Mouse (Mus musculus): ENCODE data around the gene Zswim7. TPM values are rescaled to one million over a fixed set of nuclear protein-coding genes. Genes with fewer than 3 reads are reported as not detected.
A peak's percentile ranks its signal among the peaks of the same experiment; 100 is the strongest.

Gene Zswim7
- total and polyA plus RNA-seq, 2 experiments from 2014 or later, result 9.3 to 27.8 TPM

DNA sequence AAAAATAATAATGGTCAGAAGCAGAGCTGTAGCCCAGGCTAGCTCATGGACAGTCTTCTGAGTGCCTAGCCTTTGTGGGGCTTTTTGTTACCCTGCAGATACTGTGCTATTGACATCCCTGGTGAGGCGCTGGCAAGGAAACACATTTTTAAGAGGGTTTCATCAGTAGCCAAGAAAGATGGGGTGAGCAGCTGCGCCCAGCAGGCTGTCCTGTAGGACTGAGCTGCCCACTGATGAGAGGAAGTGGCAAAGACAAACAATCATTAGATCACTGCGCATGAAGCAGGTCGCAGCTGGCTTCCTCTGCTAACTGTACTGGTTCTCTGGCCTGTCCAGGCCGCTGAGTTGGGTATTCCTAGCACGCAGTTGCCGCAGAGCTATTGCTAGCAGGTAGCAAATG, 17.6 kb downstream of the Zswim7 start:
- WGBS, result 50% methylated on average over 7 of the region's 7 CpGs
- TF ChIP-seq CTCF (IDR thresholded peaks at IDR 0.05; ENCODE audit: low read depth), result no peak
- Histone ChIP-seq H3K4me3 (ENCODE audit: low read length) (no peak overlapping the region), H3K9ac (replicated peaks; ENCODE audit: low read length) (no peak overlapping the region), H3K36me3 (ENCODE audit: insufficient read depth, low read length) (no peaks in the 10 kb centered on the region), H3K27ac (0 out of 2 replicates have a peak overlapping the region, but pooled peaks have one; percentile 15), H3K4me1 (ENCODE audit: insufficient read depth, low read length) (no peaks in the 10 kb centered on the region), H3K9me3 (ENCODE audit: low read length) (no peaks in the 10 kb centered on the region), H3K4me2 (ENCODE audit: low read depth, low read length) (no peak overlapping the region), H3K27me3 (ENCODE audit: insufficient read depth, low read length) (no peaks in the 10 kb centered on the region)
- peak; percentile 68 for DNase-seq (ENCODE audit: low spot score)
- peak; percentile 66 for ATAC-seq

GRCm38 (mm10) chr11:62259214-62259613, 22.0 kb downstream of the Zswim7 start:
- Histone ChIP-seq H3K4me2 (ENCODE audit: low read depth, low read length) (no peak overlapping the region), H3K4me1 (ENCODE audit: insufficient read depth, low read length) (no peaks in the 10 kb centered on the region), H3K4me3 (ENCODE audit: low read length) (no peak overlapping the region), H3K27me3 (ENCODE audit: insufficient read depth, low read length) (no peaks in the 10 kb centered on the region), H3K9me3 (ENCODE audit: low read length) (no peaks in the 10 kb centered on the region), H3K9ac (replicated peaks; ENCODE audit: low read length) (no peak overlapping the region), H3K27ac (no peak overlapping the region), H3K36me3 (ENCODE audit: insufficient read depth, low read length) (no peaks in the 10 kb centered on the region)
- WGBS, result 61% methylated on average over 5 of the region's 5 CpGs
- TF ChIP-seq CTCF (IDR thresholded peaks at IDR 0.05; ENCODE audit: low read depth), result no peak
- no peak for DNase-seq (ENCODE audit: low spot score)
- ATAC-seq, result no peak

DNA sequence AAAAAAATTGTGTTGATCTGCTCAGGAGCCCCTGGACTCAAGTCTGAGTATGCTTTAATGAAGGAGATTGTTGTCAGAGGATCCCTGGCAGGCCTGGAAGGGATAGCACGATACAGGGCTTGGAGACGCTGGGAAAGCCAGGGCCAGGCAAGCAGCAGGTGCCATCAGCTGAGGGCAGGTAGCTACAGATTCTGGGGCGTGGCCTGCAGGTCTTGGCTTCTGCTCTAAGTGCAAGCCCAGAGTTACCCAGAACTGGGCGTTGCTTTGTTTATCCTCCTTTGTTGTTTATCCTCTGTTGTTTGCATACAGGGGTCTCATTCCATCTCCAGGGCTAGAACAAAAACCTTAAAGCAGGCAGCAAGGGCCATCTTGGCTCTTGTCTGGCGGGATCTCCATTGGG, 27.8 kb downstream of the Zswim7 start:
- no peaks in the 10 kb centered on the region for H3K9me3 ChIP-seq (ENCODE audit: low read length)
- WGBS, result 78% methylated on average over 5 of the region's 5 CpGs
- no peak overlapping the region for H3K4me3 ChIP-seq (ENCODE audit: low read length)
- H3K9ac ChIP-seq (replicated peaks; ENCODE audit: low read length), result no peak overlapping the region
- peaks cover 4% of the 10 kb centered on the region; the same call in 1 of the 2 replicates for H3K4me1 ChIP-seq (ENCODE audit: insufficient read depth, low read length)
- no peaks in the 10 kb centered on the region for H3K36me3 ChIP-seq (ENCODE audit: insufficient read depth, low read length)
- no peak overlapping the region for H3K27ac ChIP-seq
- H3K27me3 ChIP-seq (ENCODE audit: insufficient read depth, low read length), result no peaks in the 10 kb centered on the region
- no peak for ATAC-seq
- DNase-seq (ENCODE audit: low spot score), result no peak
- TF ChIP-seq CTCF (IDR thresholded peaks at IDR 0.05; ENCODE audit: low read depth), result no peak
- no peak overlapping the region for H3K4me2 ChIP-seq (ENCODE audit: low read depth, low read length)

GRCm38 (mm10) chr11:62251047-62251446, 30.1 kb downstream of the Zswim7 start:
- no peak for ATAC-seq
- H3K4me1 ChIP-seq (ENCODE audit: insufficient read depth, low read length), result peaks cover 4% of the 10 kb centered on the region; the same call in 1 of the 2 replicates
- H3K4me3 ChIP-seq (ENCODE audit: low read length), result 0 out of 2 replicates have a peak overlapping the region, but pooled peaks have one; percentile 2
- H3K27ac ChIP-seq, result no peak overlapping the region
- no peaks in the 10 kb centered on the region for H3K27me3 ChIP-seq (ENCODE audit: insufficient read depth, low read length)
- no peak overlapping the region for H3K9ac ChIP-seq (replicated peaks; ENCODE audit: low read length)
- H3K9me3 ChIP-seq (ENCODE audit: low read length), result no peaks in the 10 kb centered on the region
- no peak for DNase-seq (ENCODE audit: low spot score)
- no peaks in the 10 kb centered on the region for H3K36me3 ChIP-seq (ENCODE audit: insufficient read depth, low read length)
- 76% methylated on average over 11 of the region's 11 CpGs for WGBS
- H3K4me2 ChIP-seq (ENCODE audit: low read depth, low read length), result peak overlapping the region; percentile 100; the same call in 1 of the 2 replicates
- no peak for TF ChIP-seq CTCF (IDR thresholded peaks at IDR 0.05; ENCODE audit: low read depth)

DNA sequence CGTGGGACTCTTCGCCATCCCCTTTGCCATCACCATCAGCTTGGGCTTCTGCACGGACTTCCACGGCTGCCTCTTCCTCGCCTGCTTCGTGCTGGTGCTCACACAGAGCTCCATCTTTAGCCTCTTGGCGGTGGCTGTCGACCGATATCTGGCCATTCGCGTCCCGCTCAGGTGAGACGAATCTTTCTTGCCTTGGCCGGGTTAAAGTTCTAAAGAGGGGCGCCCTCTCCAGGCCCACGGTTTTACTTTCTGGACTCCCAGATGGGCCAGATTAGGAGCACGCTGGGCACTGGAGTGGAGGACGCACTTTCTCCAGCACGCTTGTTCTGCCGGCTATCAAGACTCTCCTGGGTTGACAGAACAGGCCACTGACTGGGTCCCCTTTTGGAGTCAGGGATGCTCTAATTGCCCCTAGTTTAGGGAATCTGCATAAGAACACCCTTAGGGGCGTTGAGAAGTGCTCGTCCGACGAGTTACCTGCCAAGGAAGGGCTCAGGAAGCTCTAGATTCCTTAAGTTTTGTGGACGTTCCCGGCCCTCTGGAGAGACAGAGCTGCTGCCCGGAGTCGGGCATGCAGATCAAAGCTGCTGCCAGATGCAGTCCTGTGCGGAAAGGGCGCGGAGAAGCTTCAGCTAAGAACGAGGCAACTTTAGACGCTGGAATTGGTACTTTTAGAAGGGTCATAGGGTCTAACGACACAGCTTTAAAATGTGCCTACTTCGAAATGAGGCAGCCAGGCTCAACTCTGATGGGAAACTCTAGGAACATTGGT, 31.7 kb downstream of the Zswim7 start:
- peak overlapping the region; percentile 46 for H3K27ac ChIP-seq
- H3K4me3 ChIP-seq (ENCODE audit: low read length), result peak overlapping the region; percentile 61
- H3K4me1 ChIP-seq (ENCODE audit: insufficient read depth, low read length), result peaks cover 4% of the 10 kb centered on the region; the same call in 1 of the 2 replicates
- no peaks in the 10 kb centered on the region for H3K36me3 ChIP-seq (ENCODE audit: insufficient read depth, low read length)
- ATAC-seq, result peak; percentile 14; the same call in 1 of the 2 replicates
- TF ChIP-seq CTCF (IDR thresholded peaks at IDR 0.05; ENCODE audit: low read depth), result no peak
- H3K4me2 ChIP-seq (ENCODE audit: low read depth, low read length), result peak overlapping the region; percentile 100
- peak overlapping the region; percentile 48 for H3K9ac ChIP-seq (replicated peaks; ENCODE audit: low read length)
- H3K27me3 ChIP-seq (ENCODE audit: insufficient read depth, low read length), result no peaks in the 10 kb centered on the region
- peak; percentile 41 for DNase-seq (ENCODE audit: low spot score)
- H3K9me3 ChIP-seq (ENCODE audit: low read length), result no peaks in the 10 kb centered on the region
- WGBS, result 2% methylated on average over 35 of the region's 35 CpGs

- Histone ChIP-seq H3K9me3 (ENCODE audit: low read length) (no peaks in the 10 kb centered on the region), H3K9ac (replicated peaks; ENCODE audit: low read length) (peak within 1 kb of the TSS; percentile 48), H3K4me2 (ENCODE audit: low read depth, low read length) (peak within 1 kb of the TSS; percentile 100), H3K4me1 (ENCODE audit: insufficient read depth, low read length) (peaks cover 4% of the 10 kb centered on the region; the same call in 1 of the 2 replicates), H3K27ac (peak within 1 kb of the TSS; percentile 46), H3K36me3 (ENCODE audit: insufficient read depth, low read length) (no peaks in the 10 kb centered on the region), H3K27me3 (ENCODE audit: insufficient read depth, low read length) (no peaks in the 10 kb centered on the region), H3K4me3 (ENCODE audit: low read length) (peak within 1 kb of the TSS; percentile 61)
- WGBS, result under 1% methylated on average over 64 of the region's 69 CpGs
- no peak for TF ChIP-seq CTCF (IDR thresholded peaks at IDR 0.05; ENCODE audit: low read depth)
- peak; percentile 77 for DNase-seq (ENCODE audit: low spot score)
- peak; percentile 89 for ATAC-seq
These were observed 32.6 kb downstream of the Zswim7 start, which contains the start of gene Adora2b for GRCm38 (mm10) chr11:62248401-62249244. Adora2b (plus strand) TSS chr11:62248984.
